Mouse (Mus musculus) heart, adult 2 months (tissue): Measurements from ENCODE around the gene Zc3h15.

ENCODE experiments used
- CTCF ChIP-seq: fragments of 200-600 bp; IDR thresholded peaks from 2 replicates; pipeline ENCODE4 v1.8.1; 2022; ENCODE audit warnings: antibody characterized with exemption, mild to moderate bottlenecking, moderate library complexity
- EP300 ChIP-seq: fragments of 200-500 bp; IDR thresholded peaks from 2 replicates; pipeline ENCODE4 v1.6.1; 2011; ENCODE audit warnings: low read depth, low read length, control low read depth; ENCODE audit not compliant: insufficient read depth
- POLR2A ChIP-seq: fragments of 200-500 bp; IDR thresholded peaks from 2 replicates; pipeline ENCODE4 v1.6.1; 2011; ENCODE audit warnings: mild to moderate bottlenecking, low read depth, low read length, control low read depth; ENCODE audit not compliant: insufficient read depth

- TF ChIP-seq CTCF (no peak), POLR2A (no peak), EP300 (no peak)
Observed at GRCm38 (mm10) chr2:83661351-83661750, 17.1 kb downstream of the Zc3h15 start.
